Mouse (Mus musculus) embryonic facial prominence, embryonic 14.5 days (tissue): ENCODE results near the gene Creb5. TPM values are rescaled to one million over a fixed set of nuclear protein-coding genes. Genes with fewer than 3 reads are reported as not detected.

Experiments used
- ATAC-seq: fragments of 200-750 bp; cut with Nextera tagmentation; 2 replicates; pipeline ENCODE4 v1.8.0; 2017; ENCODE audit warnings: low read depth, moderate number of reproducible peaks, moderate TSS enrichment
- DNase-seq: peaks from one replicate; pipeline ENCODE4 v3.0.0-alpha.2; 2015; ENCODE audit warnings: low spot score
- H3K27ac ChIP-seq: fragments of 300-500 bp; sonication (generic); replicated peaks from 2 replicates; pipeline ENCODE4 v1.5.1; 2014; ENCODE audit warnings: low read depth, mild to moderate bottlenecking, low read length, moderate library complexity
- H3K27me3 ChIP-seq: fragments of 300-500 bp; sonication (generic); replicated peaks from 2 replicates; pipeline ENCODE4 v1.6.1; 2014; ENCODE audit warnings: low read length; ENCODE audit not compliant: control insufficient read depth, insufficient read depth
- H3K36me3 ChIP-seq: fragments of 300-500 bp; sonication (generic); 2 replicates; pipeline ENCODE4 v1.6.1; 2014; ENCODE audit warnings: low read length, mixed read lengths; ENCODE audit not compliant: control insufficient read depth, insufficient read depth
- H3K4me1 ChIP-seq: fragments of 300-500 bp; sonication (generic); 2 replicates; pipeline ENCODE4 v1.6.1; 2014; ENCODE audit warnings: antibody characterized with exemption, low read length; ENCODE audit not compliant: control insufficient read depth, insufficient read depth
- H3K4me2 ChIP-seq: fragments of 300-500 bp; sonication (generic); 2 replicates; pipeline ENCODE4 v1.6.1; 2014; ENCODE audit warnings: low read depth, mild to moderate bottlenecking, low read length, moderate library complexity, mixed read lengths
- H3K4me3 ChIP-seq: fragments of 300-500 bp; sonication (generic); 2 replicates; pipeline ENCODE4 v1.5.1; 2014; ENCODE audit warnings: low read depth, mild to moderate bottlenecking, low read length
- H3K9ac ChIP-seq: fragments of 300-500 bp; sonication (generic); 2 replicates; pipeline ENCODE4 v1.6.1; 2014; ENCODE audit warnings: low read depth, mild to moderate bottlenecking, low read length, moderate library complexity, mixed read lengths
- H3K9me3 ChIP-seq: fragments of 300-500 bp; sonication (generic); 2 replicates; pipeline ENCODE4 v1.6.1; 2016; ENCODE audit warnings: low read length; ENCODE audit not compliant: control insufficient read depth
- WGBS: fragments of 180-500 bp; shearing (Covaris S2); extraction: QIAGEN DNeasy Blood & Tissue Kit; methylation state at CpG from one replicate; pipeline ENCODE4 v1.1.7; 2014; 5-methylcytosine and 5-hydroxymethylcytosine counted together
- polyA plus RNA-seq: library from polyadenylated mRNA; unstranded; fragments of >200 nt; fragmentation: Nextera tagmentation; extraction: Ambion mirVana; gene quantifications from 2 replicates; pipeline ENCODE4 v1.2.1, GENCODE M21; 2014

Creb5 gene
- polyA plus RNA-seq, 1 experiment from 2014 or later: 22.8 TPM

GRCm38 (mm10) chr6:53429891-53430290 is 142.8 kb downstream of the Creb5 start:
- Histone ChIP-seq H3K4me1 (peaks cover 14% of the 10 kb centered on the region), H3K27me3 (no peaks in the 10 kb centered on the region), H3K4me3 (no peak overlapping the region), H3K4me2 (no peak overlapping the region; the same call in 1 of the 2 replicates), H3K27ac (no peak overlapping the region), H3K9me3 (no peaks in the 10 kb centered on the region), H3K36me3 (no peaks in the 10 kb centered on the region), H3K9ac (no peak overlapping the region)
- 36% methylated on average over 4 of the region's 4 CpGs for WGBS
- ATAC-seq (no peak), DNase-seq (peak; percentile 38)

GRCm38 (mm10) chr6:53445862-53446460 is 158.9 kb downstream of the Creb5 start:
- H3K27ac ChIP-seq: no peak overlapping the region
- no peaks in the 10 kb centered on the region for H3K9me3 ChIP-seq
- no peak overlapping the region for H3K9ac ChIP-seq
- WGBS: 88% methylated on average over 11 of the region's 11 CpGs
- ATAC-seq: no peak
- DNase-seq: no peak
- no peak overlapping the region for H3K4me3 ChIP-seq
- H3K36me3 ChIP-seq: no peaks in the 10 kb centered on the region
- no peak overlapping the region for H3K4me2 ChIP-seq
- H3K4me1 ChIP-seq: peaks cover 14% of the 10 kb centered on the region
- no peaks in the 10 kb centered on the region for H3K27me3 ChIP-seq

- DNase-seq: no peak
- 86% methylated on average over 9 of the region's 9 CpGs for WGBS
- no peak overlapping the region for H3K9ac ChIP-seq
These were observed 160.4 kb downstream of the Creb5 start for GRCm38 (mm10) chr6:53447479-53447878.

GRCm38 (mm10) chr6:53448317-53448870 is 161.3 kb downstream of the Creb5 start:
- no peak overlapping the region for H3K27ac ChIP-seq

More at GRCm38 (mm10) chr6:53447479-53447878, 160.4 kb downstream of the Creb5 start:
- H3K4me3 ChIP-seq: no peak overlapping the region
- ATAC-seq: no peak
- no peaks in the 10 kb centered on the region for H3K36me3 ChIP-seq
- no peaks in the 10 kb centered on the region for H3K27me3 ChIP-seq
- H3K4me2 ChIP-seq: no peak overlapping the region
- H3K9me3 ChIP-seq: no peaks in the 10 kb centered on the region
- H3K27ac ChIP-seq: no peak overlapping the region
- peaks cover 26% of the 10 kb centered on the region for H3K4me1 ChIP-seq

GRCm38 (mm10) chr6:53449437-53450173 is 162.5 kb downstream of the Creb5 start:
- ATAC-seq: peak; percentile 44; the same call in 1 of the 2 replicates
- no peaks in the 10 kb centered on the region for H3K9me3 ChIP-seq

More at GRCm38 (mm10) chr6:53448317-53448870, 161.3 kb downstream of the Creb5 start:
- Histone ChIP-seq H3K27me3 (no peaks in the 10 kb centered on the region), H3K9me3 (no peaks in the 10 kb centered on the region), H3K4me3 (no peak overlapping the region), H3K36me3 (no peaks in the 10 kb centered on the region), H3K4me2 (no peak overlapping the region), H3K4me1 (peaks cover 28% of the 10 kb centered on the region), H3K9ac (no peak overlapping the region)
- ATAC-seq (no peak), DNase-seq (no peak)
- WGBS: 87% methylated on average over 9 of the region's 9 CpGs

GRCm38 (mm10) chr6:53450494-53450893 is 163.4 kb downstream of the Creb5 start:
- Histone ChIP-seq H3K4me2 (no peak overlapping the region), H3K4me3 (no peak overlapping the region), H3K36me3 (no peaks in the 10 kb centered on the region), H3K9ac (no peak overlapping the region), H3K4me1 (peaks cover 28% of the 10 kb centered on the region), H3K27ac (no peak overlapping the region), H3K27me3 (no peaks in the 10 kb centered on the region), H3K9me3 (no peaks in the 10 kb centered on the region)
- 29% methylated on average over 3 of the region's 3 CpGs for WGBS
- DNase-seq: no peak
- ATAC-seq: no peak

More at GRCm38 (mm10) chr6:53449437-53450173, 162.5 kb downstream of the Creb5 start:
- H3K4me1 ChIP-seq: peaks cover 28% of the 10 kb centered on the region
- no peak overlapping the region for H3K4me2 ChIP-seq
- H3K27ac ChIP-seq: no peak overlapping the region
- 47% methylated on average over 9 of the region's 9 CpGs for WGBS
- H3K27me3 ChIP-seq: no peaks in the 10 kb centered on the region
- no peak overlapping the region for H3K9ac ChIP-seq
- DNase-seq: peak; percentile 76
- H3K4me3 ChIP-seq: no peak overlapping the region
- no peaks in the 10 kb centered on the region for H3K36me3 ChIP-seq

GRCm38 (mm10) chr6:53452240-53452639 is 165.2 kb downstream of the Creb5 start:
- DNase-seq: no peak
- WGBS: 19% methylated on average over 6 of the region's 6 CpGs
- 0 out of 2 replicates have a peak overlapping the region, but pooled peaks have one; percentile 3 for H3K27ac ChIP-seq
- no peak overlapping the region for H3K9ac ChIP-seq
- H3K4me1 ChIP-seq: peaks cover 28% of the 10 kb centered on the region
- H3K4me3 ChIP-seq: no peak overlapping the region
- no peak overlapping the region for H3K4me2 ChIP-seq
- no peaks in the 10 kb centered on the region for H3K9me3 ChIP-seq
- H3K27me3 ChIP-seq: no peaks in the 10 kb centered on the region
- no peaks in the 10 kb centered on the region for H3K36me3 ChIP-seq
- ATAC-seq: no peak

GRCm38 (mm10) chr6:53455442-53455841 is 168.4 kb downstream of the Creb5 start:
- H3K4me3 ChIP-seq: no peak overlapping the region
- peaks cover 21% of the 10 kb centered on the region for H3K4me1 ChIP-seq
- H3K36me3 ChIP-seq: no peaks in the 10 kb centered on the region
- 67% methylated on average over 4 of the region's 4 CpGs for WGBS
- no peaks in the 10 kb centered on the region for H3K9me3 ChIP-seq
- no peak overlapping the region for H3K9ac ChIP-seq
- no peak for DNase-seq
- H3K4me2 ChIP-seq: no peak overlapping the region
- ATAC-seq: no peak
- H3K27ac ChIP-seq: no peak overlapping the region
- H3K27me3 ChIP-seq: no peaks in the 10 kb centered on the region
